Mouse (Mus musculus): ENCODE measurements around the gene Phf21b. TPM values are rescaled to one million over a fixed set of nuclear protein-coding genes. Genes with fewer than 3 reads are reported as not detected.

The Phf21b gene
- polyA plus RNA-seq, 1 experiment, result 0.01 TPM

DNA sequence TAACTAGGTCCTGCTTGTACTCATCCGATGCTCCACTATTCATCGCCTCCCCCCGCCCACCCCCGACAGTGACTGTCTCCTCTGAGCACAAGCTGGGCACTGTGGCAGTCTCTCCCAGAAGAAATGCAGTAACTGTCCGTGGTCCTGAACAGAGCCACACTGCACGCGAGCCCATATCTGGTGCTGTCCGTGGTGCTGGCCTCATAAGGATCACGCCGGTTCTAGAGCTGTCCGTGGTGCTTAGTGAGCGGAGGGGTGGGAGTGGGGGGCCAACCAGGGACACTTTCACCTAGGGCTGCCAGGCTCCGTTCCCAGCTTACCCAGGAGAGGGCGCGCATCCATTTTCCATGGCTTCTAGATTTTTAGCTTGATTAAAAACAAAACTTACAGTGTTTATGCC, 26.4 kb downstream of the Phf21b start:
- Histone ChIP-seq H3K9me3 (ENCODE audit: control insufficient read depth, low read length) (peaks cover 3% of the 10 kb centered on the region; the same call in 1 of the 2 replicates), H3K4me1 (ENCODE audit: control insufficient read depth) (no peaks in the 10 kb centered on the region), H3K4me3 (replicated peaks) (no peak overlapping the region), H3K36me3 (ENCODE audit: control insufficient read depth) (no peaks in the 10 kb centered on the region), H3K27me3 (ENCODE audit: control insufficient read depth) (no peaks in the 10 kb centered on the region)
- TF ChIP-seq TAL1 (IDR thresholded peaks at IDR 0.05; ENCODE audit: low read length) (no peak), GATA1 (IDR thresholded peaks at IDR 0.05; ENCODE audit: low read length) (no peak)

- Histone ChIP-seq H3K27me3 (ENCODE audit: control insufficient read depth) (no peaks in the 10 kb centered on the region), H3K9me3 (ENCODE audit: control insufficient read depth, low read length) (peaks cover 3% of the 10 kb centered on the region; the same call in 1 of the 2 replicates), H3K4me3 (replicated peaks) (no peak overlapping the region), H3K36me3 (ENCODE audit: control insufficient read depth) (no peaks in the 10 kb centered on the region), H3K4me1 (ENCODE audit: control insufficient read depth) (no peaks in the 10 kb centered on the region)
- TF ChIP-seq TAL1 (IDR thresholded peaks at IDR 0.05; ENCODE audit: low read length) (no peak), GATA1 (IDR thresholded peaks at IDR 0.05; ENCODE audit: low read length) (no peak)
Observed at GRCm38 (mm10) chr15:84828603-84829002, 27.2 kb downstream of the Phf21b start.

DNA sequence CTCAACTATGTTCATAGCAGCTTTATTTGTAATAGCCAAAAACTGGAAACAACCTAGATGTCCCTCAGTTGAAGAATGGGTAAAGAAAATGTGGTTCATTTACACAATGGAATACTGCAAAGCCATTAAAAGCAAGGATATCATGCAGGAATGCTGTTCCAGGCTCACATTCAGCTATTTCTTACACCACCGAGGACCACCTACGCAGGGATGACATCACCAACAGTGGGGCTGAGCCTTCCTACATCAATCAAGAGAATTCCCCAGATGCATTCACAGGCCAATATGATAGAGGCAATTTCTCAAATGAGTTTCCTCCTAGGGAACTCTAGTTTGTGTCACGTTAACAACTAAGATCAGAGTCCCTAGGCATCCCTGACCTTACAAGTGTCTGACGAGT, 32.8 kb downstream of the Phf21b start:
- no peak overlapping the region for H3K4me3 ChIP-seq (replicated peaks)
- no peaks in the 10 kb centered on the region for H3K36me3 ChIP-seq (ENCODE audit: control insufficient read depth)
- no peaks in the 10 kb centered on the region for H3K27me3 ChIP-seq (ENCODE audit: control insufficient read depth)
- TF ChIP-seq GATA1 (IDR thresholded peaks at IDR 0.05; ENCODE audit: low read length) (no peak), TAL1 (IDR thresholded peaks at IDR 0.05; ENCODE audit: low read length) (no peak)
- H3K9me3 ChIP-seq (ENCODE audit: control insufficient read depth, low read length), result peaks cover 3% of the 10 kb centered on the region; the same call in 1 of the 2 replicates
- H3K4me1 ChIP-seq (ENCODE audit: control insufficient read depth), result no peaks in the 10 kb centered on the region

DNA sequence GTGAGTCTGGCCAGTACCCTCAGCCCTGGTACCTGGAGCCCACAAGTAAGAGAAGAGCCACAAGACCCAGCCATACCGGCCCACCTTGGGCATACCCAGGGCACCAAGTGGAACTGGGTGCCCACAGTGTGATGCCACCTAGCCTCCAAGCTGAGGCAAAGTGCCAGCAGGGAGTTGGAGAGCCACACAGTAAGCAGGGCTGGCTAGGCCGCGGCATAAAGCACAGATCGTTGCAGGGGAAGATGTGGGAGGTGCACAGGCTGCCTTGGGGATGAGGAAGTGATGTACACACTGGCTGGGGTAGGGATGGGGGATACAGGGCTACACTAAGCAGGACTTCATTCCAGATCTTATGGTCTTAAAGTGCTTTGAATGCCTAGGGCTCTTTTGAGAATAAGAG, 35.0 kb downstream of the Phf21b start:
- no peaks in the 10 kb centered on the region for H3K27me3 ChIP-seq (ENCODE audit: control insufficient read depth)
- H3K4me1 ChIP-seq (ENCODE audit: control insufficient read depth), result no peaks in the 10 kb centered on the region
- TF ChIP-seq GATA1 (IDR thresholded peaks at IDR 0.05; ENCODE audit: low read length) (no peak), TAL1 (IDR thresholded peaks at IDR 0.05; ENCODE audit: low read length) (no peak)
- no peaks in the 10 kb centered on the region for H3K36me3 ChIP-seq (ENCODE audit: control insufficient read depth)
- H3K4me3 ChIP-seq (replicated peaks), result no peak overlapping the region
- H3K9me3 ChIP-seq (ENCODE audit: control insufficient read depth, low read length), result peaks cover 3% of the 10 kb centered on the region; the same call in 1 of the 2 replicates

DNA sequence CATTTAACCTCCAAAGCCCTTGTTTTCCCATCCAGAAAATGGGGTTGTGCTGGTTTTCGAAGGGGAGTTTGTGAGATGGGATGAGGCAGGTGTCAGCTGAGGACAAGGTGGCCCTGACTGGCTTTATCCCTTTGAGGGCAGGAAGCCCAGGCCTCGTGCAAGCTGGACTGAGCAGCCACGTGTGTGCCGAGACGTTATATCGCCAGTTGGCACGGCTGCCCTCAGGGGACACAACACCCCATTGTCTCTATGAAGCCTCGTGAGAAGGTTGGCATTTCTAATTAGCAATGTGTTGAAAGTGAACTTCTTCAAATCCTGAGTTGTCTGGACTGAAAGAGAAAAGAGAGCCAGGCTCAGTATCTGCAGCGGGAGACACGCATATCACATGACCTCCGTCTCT, 37.6 kb downstream of the Phf21b start:
- Histone ChIP-seq H3K36me3 (ENCODE audit: control insufficient read depth) (no peaks in the 10 kb centered on the region), H3K9me3 (ENCODE audit: control insufficient read depth, low read length) (no peaks in the 10 kb centered on the region), H3K4me3 (replicated peaks) (no peak overlapping the region), H3K4me1 (ENCODE audit: control insufficient read depth) (no peaks in the 10 kb centered on the region), H3K27me3 (ENCODE audit: control insufficient read depth) (no peaks in the 10 kb centered on the region)
- no peak for TF ChIP-seq GATA1 (IDR thresholded peaks at IDR 0.05; ENCODE audit: low read length)
- no peak for TF ChIP-seq TAL1 (IDR thresholded peaks at IDR 0.05; ENCODE audit: low read length)

- Histone ChIP-seq H3K9me3 (ENCODE audit: control insufficient read depth, low read length) (no peaks in the 10 kb centered on the region), H3K36me3 (ENCODE audit: control insufficient read depth) (no peaks in the 10 kb centered on the region), H3K4me1 (ENCODE audit: control insufficient read depth) (no peaks in the 10 kb centered on the region), H3K4me3 (replicated peaks) (no peak overlapping the region), H3K27me3 (ENCODE audit: control insufficient read depth) (no peaks in the 10 kb centered on the region)
- no peak for TF ChIP-seq TAL1 (IDR thresholded peaks at IDR 0.05; ENCODE audit: low read length)
- TF ChIP-seq GATA1 (IDR thresholded peaks at IDR 0.05; ENCODE audit: low read length), result no peak
Observed at GRCm38 (mm10) chr15:84817589-84817988, 38.3 kb downstream of the Phf21b start.

- no peaks in the 10 kb centered on the region for H3K27me3 ChIP-seq (ENCODE audit: control insufficient read depth)
- H3K9me3 ChIP-seq (ENCODE audit: control insufficient read depth, low read length), result no peaks in the 10 kb centered on the region
- no peaks in the 10 kb centered on the region for H3K36me3 ChIP-seq (ENCODE audit: control insufficient read depth)
Observed at GRCm38 (mm10) chr15:84815171-84815570, 40.7 kb downstream of the Phf21b start.

DNA sequence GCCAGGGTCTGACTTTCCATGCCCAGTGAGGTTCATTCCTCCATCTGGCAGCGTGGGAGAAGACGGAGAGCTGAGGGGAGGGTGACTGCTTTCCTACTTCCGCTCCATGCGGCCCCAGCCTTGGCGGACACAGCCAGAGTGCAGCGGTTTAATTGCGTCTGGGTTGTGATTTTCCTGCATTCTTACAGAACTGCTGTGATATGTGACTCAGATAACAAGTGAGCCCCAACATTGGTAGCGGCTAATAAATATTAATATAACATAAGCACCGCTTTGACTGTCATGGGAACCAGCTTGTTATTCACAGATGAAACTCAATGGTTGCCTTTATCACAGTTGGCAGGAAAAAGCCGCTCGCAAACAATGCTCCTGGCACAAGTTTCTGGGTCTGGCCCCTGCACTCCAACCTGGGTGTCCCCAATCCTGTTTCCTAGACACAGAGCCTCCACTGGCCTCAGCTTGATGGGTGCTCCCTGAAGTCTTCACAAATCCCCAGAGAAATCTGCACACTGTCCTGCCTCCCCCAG, 43.0 kb downstream of the Phf21b start:
- H3K4me1 ChIP-seq (ENCODE audit: control insufficient read depth), result no peaks in the 10 kb centered on the region
- TF ChIP-seq GATA1 (IDR thresholded peaks at IDR 0.05; ENCODE audit: low read length) (no peak), TAL1 (IDR thresholded peaks at IDR 0.05; ENCODE audit: low read length) (no peak)
- no peak overlapping the region for H3K4me3 ChIP-seq (replicated peaks)
- no peaks in the 10 kb centered on the region for H3K9me3 ChIP-seq (ENCODE audit: control insufficient read depth, low read length)
- H3K27me3 ChIP-seq (ENCODE audit: control insufficient read depth), result no peaks in the 10 kb centered on the region
- H3K36me3 ChIP-seq (ENCODE audit: control insufficient read depth), result no peaks in the 10 kb centered on the region

More at GRCm38 (mm10) chr15:84815171-84815570, 40.7 kb downstream of the Phf21b start:
- TF ChIP-seq TAL1 (IDR thresholded peaks at IDR 0.05; ENCODE audit: low read length), result no peak
- no peak for TF ChIP-seq GATA1 (IDR thresholded peaks at IDR 0.05; ENCODE audit: low read length)
- H3K4me3 ChIP-seq (replicated peaks), result no peak overlapping the region
- H3K4me1 ChIP-seq (ENCODE audit: control insufficient read depth), result no peaks in the 10 kb centered on the region

DNA sequence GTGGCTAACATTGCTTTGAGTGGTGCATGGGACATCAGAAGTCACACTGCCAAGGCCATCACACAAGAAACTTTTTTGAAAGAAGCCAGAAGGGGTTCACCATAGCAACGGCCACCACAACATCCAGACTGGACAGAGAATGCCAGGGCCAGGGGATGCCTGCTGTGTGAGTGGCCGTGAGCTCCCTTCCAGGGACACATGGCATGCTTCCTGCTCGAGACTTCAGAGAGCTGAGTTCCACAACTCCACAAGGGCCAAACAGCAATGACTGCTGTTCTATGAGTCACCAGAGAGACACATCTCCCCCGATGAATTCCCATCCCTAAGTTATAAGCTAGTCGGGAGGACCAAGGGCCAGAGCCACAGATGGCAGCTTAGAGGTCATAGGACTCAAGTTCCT, 44.7 kb downstream of the Phf21b start:
- H3K36me3 ChIP-seq (ENCODE audit: control insufficient read depth), result no peaks in the 10 kb centered on the region
- TF ChIP-seq TAL1 (IDR thresholded peaks at IDR 0.05; ENCODE audit: low read length), result no peak
- TF ChIP-seq GATA1 (IDR thresholded peaks at IDR 0.05; ENCODE audit: low read length), result no peak
- no peaks in the 10 kb centered on the region for H3K9me3 ChIP-seq (ENCODE audit: control insufficient read depth, low read length)
- H3K27me3 ChIP-seq (ENCODE audit: control insufficient read depth), result no peaks in the 10 kb centered on the region
- H3K4me3 ChIP-seq (replicated peaks), result no peak overlapping the region
- H3K4me1 ChIP-seq (ENCODE audit: control insufficient read depth), result no peaks in the 10 kb centered on the region
